Mouse (Mus musculus): ENCODE results near the gene Ramp2.

Ramp2 gene

DNA sequence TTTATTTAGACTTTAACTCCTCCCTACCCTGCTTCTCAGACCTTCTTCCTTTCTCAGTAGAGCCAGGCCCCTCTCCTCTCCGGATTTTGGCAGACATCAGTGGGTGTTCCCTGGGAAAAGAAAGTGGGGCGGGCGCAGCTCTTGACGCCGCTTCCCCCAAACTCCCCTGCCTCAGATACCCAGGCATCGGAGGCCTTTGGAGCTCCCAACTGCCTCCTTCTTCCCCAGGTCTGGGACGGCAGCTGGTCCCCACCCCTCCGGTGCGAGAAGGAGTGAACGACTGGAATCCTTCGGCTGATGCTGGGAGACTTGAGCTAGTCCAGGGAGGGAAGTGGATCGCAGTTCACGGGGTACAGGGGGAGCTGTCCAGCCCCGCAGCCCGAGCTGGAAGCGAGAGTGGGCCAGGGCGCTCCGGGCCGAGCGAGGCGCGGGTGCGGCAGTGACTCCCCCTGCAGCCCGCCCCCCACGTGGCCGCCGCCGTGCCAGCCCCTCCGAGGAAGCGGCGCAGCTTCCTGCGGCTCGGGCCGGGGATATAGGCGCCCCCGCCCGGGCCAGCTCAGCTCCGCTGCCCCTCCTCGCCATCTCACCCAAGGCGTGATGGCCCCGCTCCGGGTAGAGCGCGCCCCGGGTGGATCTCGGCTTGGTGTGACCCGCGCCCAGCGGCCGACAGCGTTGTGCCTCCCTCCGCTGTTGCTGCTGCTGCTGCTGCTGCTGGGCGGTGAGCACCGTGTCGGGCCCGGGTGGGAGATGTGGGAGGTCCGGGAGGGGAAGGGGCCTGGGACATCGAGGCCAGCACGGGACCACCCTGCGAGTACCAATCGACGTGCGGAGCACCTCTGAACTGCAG, at the start of gene Ramp2:
Ramp2 (plus strand) TSS at position 174 of the 847 bp plus-strand sequence.
- DNase-seq: peak; percentile 41 to 59

DNA sequence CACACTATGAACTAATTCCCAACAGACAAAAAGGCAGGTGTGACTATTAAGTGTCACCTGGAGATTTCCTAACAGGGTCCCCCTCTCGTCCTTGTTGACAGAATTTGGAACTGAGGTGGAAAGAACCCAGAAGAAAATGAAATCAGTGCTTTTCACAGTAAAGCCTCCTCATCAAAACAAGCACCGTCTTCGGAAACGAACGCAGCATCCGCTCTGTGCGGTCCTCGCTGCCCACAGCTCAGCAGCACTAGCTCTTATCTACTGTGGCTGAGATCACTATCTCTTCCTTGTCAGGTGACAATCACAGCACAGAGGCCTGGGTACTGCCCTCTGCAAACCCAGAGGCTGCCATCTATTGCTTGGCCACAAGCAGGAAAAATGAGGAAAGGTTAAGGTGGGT, 49.7 kb upstream of the Ramp2 start:
- no peak for DNase-seq

DNA sequence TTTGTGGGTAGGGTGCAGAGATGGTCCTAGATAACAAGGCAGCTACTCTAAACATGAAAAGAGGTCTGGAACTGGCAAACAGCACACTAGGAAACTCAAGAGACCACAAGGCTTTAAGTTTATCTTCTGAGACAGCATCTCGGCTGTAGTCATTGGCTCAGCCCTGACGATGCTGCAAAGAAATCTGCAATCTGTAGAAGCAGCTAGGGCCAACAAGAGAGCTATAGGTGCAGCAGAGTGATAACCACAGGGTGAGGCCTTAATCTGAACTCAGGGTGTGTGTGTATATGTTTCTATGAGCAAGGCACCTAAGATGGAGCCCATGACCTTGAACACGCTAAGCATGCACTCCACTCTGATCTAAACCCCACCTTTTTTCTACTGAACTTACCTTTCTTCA, 46.3 kb upstream of the Ramp2 start:
- no peak for DNase-seq

DNA sequence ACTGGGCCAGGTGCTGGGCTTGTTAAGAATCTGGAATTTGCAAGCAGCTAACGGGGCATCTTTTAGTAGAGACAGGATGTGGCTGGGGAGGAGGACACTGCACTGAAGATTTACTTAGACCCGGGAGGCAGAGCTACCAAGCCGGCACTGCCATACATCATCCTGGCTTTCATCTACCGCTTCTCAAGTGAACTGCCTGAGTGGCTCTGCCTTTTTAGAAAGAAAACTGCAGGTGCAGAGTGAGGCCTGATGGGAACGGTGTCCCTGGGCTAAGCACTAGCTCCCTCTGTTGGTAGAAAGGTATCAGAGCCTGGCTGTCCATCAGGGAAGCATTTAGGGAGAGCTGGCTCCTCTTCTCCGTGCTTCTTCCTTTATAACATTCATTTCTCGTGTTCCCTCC, 44.8 kb upstream of the Ramp2 start:
- peak; percentile 50 to 75 for DNase-seq

DNA sequence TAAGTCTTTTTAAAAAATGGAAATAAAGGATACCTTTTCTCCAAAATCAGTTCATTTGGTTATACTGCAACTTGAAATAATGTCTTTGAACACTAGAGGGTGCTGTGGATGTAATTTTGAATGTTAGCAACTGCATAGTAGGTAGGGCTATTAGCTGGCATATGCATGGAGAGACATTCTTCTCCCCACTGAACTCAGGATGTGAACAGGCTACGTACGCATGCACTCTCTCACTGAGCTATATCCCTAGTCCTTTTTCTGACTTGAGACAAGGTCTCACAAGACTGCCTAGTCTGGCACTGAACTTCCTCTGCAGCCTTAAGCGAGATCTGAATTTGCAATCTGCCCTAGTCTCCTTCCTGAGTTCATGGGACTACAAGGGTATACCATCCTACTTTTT, 33.9 kb upstream of the Ramp2 start:
- no peak for DNase-seq

DNA sequence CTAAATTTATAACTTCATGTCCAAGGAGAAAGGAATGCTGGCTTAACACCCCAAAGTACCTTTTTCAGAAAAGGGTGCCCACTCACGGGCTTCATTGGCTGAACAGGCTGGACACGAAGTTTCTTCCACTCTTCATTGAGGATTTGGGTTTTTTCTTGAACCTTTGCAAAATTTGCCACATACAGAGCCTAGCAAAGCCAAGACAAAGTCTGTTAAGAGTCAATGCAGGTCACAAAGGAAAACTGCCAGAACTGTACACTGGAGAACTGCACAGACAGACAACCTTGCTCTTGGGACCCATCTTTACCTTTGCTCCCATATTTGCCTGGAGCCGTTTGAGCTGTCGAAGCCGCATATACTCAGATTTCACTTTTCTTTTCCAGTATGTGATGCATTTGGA, 28.9 kb upstream of the Ramp2 start:
- DNase-seq: no peak

DNA sequence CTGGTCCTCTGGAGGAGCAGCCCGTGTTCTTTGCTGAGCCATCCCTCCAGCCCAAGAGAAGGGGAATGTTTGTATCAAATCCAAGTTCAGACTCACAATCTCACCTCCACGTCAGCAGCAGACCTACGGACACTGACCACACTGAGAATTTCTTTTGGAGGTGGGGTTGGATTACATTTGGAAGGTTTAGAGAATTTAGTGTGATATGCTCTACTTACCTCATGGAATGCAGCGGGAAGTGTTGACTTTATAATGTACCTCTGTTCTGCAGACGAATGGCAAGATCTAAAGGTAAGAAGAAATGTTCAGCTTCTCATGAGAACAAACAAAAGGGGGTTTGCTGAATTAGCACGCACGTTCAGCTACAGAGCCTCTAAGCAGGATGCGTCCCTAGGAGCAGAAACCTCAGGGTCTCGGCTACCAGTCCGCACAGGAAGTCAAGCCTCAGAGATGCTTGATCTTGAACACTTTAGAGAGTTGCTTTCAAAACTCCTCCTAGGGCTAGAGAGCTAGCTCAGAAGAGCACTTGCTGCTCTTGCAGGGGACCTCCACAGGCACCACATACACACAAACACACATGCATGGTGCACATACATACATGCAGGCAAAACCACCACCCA, 27.3 kb upstream of the Ramp2 start:
- DNase-seq: peak; percentile 29 to 59

DNA sequence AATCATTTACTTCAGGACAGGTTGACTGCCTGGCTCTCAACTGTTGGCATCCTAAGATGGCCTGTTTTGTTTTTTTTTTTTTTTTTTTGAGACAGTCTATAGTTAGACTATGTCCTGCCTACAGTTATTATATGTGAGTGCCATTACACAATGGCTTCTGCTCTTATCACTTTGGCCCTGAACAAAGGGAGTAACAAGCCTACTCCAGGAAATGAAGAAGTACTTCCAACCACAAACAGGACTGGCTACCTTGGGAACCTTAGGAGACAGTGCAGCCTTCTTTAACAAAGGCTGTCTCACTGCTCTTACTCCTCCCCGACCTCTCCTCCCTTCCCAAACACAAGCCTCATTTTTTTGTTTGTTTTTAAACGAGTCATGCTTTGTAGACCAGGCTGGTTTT, 25.0 kb upstream of the Ramp2 start:
- DNase-seq: no peak

DNA sequence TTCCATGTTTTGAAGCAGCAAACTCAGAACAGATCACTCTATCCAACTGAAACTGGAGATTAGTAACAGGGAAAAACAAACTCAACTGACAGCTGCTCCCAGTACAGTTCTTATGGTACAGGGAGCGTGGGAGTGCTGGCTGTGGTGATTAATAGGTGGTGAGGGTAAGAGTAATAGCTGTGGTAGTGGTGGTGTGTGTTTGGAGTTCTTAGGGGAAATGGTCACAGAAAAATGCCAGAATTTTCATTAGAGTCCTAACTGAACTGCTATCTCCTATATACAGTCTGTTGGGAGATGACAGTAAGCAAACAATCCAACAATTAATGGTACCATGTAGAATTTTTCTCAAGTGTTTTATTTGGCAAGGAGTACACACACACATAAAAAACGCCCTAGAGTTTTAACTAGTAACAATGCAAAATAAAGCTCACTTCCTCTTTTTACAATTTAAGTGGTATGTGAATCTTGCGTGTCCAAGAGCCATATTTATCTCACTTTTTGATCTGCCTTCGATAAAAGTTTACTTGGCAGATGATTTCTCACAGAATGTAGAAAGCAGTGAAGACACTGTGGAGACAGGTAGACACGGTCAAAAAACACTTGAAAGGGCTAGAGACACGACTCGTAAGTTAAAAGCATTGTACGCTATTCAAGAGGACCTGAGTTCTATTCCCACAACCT, 24.4 kb upstream of the Ramp2 start:
- no peak for DNase-seq

DNA sequence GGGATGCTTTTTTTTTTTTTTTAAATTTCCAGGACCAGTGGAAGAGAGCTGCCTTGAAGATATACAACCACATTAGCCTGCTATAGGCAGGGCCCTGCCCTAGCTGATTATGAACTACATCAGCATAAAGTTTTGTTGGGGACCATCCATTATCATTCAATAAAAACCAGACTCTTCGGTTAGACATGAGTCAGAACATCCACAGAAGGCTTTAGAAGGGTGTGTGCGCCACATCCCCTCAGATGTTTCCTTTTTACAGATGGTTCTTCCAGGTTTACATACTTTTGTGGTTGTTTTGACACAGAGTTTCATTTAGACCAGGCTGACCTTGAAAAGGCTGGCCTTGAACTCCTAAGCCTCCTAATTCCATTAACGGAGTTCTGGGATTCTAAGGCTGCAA, 21.5 kb upstream of the Ramp2 start:
- DNase-seq: no peak

DNA sequence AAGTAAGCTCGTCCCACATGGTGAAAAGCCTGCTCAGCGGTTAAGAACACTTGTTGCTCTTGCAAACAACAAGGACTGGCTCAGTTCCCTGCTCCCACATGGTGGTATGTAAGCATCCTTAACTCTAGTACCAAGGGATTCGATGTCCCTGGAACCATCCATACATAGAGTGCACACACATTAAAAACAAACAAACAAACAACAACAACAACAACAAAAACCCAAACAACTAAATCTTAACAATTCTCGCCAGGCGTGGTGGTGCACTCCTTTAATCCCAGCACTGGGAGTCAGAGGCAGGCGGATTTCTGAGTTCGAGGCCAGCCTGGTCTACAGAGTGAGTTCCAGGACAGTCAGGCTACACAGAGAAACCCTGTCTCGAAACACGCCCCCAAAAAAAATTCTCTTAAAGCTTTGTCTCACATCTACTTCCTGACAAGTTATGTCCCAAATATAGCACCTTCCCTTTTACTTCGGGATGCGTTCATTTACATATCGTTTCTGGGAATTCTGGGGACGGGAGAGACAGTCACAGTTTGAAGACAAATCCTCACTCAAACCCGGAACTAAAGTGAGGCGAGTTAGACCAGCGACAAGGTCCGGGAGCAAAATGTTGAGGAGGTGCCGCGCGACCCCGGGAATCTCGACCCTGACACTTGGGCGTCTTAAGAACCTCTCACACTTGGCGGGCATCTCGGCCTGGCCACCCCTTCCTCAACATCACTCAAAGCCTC, 20.3 kb upstream of the Ramp2 start:
- no peak for DNase-seq

DNA sequence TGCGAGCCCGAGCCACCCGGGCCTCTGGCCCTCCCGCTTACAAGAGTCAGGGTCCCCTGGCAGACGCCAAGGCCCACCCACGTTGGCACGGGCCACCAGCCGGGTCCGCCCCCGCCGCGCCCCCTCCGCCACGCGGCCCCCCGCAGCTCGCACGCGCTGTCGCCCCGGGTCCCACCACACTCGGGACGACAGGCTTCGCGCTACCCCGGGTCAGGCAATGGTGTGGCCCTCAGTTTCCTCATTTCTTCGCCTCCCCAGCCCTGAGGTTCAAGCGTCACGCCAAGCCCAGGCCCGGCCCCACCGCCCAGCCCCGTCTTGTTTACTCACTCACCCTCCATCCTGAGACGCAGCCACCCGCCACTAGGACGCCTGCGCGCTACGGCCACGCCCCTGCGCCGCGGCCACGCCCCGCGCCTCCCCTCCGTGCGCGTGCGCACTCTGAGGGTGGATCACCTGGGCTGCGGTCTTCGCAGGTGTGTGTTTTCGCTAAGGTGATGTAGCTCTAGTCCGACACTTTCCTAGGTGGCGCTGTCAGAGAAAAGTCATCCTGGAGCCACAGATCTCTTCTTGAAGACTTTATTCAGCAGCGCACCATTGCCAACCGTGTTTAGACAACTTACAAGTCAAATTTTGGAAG, 19.6 kb upstream of the Ramp2 start, which contains the start of gene Ezh1:
Ezh1 (minus strand) TSS at position 399 of the 637 bp plus-strand sequence.
- peak; percentile 92 to 94 for DNase-seq

DNA sequence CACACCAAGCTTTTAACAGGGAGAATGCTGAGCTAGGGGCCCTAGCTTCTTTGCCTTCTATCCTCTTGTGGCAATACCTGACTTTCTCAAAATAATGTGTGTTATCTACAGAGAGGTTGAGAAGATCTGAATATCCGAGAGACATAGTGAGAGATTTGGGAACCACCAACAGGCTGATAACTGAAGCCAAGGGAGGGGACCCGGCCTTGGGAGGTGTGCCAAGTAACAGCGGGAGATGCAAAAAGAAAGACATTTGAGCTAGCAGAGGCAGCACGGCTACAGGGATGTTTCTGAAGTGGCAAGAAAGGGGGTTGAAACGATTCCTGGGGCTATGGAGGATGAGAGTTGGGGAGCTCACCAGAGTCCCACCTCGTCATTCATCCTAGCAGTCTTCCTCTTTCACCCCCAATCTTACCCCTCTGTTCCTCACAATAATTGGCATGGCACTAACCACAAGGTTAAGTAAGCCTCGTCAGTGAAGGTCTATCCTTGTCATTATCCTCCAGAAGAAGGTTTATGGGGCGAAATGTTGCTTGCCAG, 16.4 kb upstream of the Ramp2 start:
- DNase-seq: no peak

DNA sequence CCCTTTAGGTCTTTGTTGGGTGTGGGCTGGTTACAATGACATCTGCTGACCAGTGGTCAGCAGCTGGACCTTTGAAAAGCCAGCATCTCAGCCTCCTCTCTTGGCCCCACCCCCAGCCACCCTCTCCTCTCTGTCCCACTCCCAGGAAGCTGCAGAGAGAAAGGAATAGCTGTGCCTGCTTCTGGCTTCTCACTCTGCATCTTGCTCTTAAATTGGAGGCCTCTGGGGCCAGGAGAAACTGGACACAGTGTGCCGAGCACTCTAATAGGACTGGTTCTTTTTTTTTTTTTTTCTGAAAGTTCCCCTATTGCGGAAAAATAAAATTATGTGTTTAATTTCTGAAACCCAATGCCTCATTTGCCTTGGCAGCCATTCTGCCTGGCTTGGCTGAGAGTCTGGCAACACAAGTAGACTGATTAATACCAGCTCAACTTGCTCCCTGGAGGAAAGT, 15.7 kb upstream of the Ramp2 start:
- DNase-seq: no peak

DNA sequence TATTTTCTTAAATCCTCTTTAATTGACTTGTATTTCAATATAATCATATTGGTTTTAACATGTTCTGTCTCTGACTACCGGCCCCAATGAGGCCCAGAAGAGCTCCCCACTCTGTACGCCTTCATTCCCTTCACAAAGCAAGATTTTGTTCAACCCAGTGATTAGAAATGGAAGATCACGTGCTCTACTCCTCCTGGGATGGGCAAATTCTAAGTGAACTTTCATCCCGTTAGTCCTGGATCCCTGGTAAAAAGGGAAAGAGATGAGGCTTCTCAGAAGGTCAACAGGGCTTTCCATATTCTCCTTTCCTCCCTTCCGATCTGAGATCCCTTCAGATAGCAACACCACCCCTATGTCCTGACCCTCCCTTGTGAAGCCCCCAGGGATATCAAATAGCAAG, 15.3 kb upstream of the Ramp2 start:
- DNase-seq: no peak

DNA sequence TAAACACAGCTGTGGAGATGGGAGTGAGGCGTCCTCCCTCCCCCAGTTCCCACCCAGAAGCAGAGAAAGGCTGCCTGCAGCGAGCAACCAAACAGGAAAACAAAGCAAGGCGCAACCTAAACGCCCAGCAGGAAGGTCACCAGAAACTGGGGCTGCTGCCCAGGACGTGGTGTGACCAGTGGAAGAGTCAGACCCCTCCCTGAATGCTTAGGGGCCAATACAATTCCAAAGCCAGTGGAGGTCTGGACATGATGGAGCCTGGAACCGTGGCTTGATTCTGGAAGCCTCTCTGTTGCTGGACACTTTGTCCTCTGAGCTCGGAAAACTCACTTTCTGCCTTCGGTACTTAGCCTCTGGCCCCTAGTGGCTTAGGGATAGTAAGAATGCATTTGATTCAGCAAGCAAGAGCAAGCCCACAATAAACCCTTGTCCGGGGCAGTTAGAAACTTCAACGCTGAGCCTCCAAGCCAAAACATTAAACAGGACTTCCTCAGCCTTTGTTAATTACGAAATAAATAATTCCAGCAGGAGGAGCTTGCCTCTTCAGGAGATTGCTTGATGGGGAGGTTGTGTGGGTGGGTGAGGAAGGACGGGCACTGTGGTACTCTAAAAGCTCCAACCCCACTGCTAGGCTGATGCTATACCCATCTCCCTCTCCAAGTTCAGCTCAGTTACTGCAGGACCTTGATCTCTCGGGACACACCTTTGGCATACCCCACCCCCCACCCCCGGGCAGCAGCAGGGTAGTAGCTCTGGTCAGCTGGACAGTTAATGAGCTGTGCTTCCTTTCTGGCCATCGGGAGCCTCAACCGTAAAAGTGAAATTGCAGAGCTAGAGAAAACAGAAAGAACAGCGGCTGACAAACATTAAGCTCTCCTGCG, 14.6 kb upstream of the Ramp2 start:
- DNase-seq: no peak

DNA sequence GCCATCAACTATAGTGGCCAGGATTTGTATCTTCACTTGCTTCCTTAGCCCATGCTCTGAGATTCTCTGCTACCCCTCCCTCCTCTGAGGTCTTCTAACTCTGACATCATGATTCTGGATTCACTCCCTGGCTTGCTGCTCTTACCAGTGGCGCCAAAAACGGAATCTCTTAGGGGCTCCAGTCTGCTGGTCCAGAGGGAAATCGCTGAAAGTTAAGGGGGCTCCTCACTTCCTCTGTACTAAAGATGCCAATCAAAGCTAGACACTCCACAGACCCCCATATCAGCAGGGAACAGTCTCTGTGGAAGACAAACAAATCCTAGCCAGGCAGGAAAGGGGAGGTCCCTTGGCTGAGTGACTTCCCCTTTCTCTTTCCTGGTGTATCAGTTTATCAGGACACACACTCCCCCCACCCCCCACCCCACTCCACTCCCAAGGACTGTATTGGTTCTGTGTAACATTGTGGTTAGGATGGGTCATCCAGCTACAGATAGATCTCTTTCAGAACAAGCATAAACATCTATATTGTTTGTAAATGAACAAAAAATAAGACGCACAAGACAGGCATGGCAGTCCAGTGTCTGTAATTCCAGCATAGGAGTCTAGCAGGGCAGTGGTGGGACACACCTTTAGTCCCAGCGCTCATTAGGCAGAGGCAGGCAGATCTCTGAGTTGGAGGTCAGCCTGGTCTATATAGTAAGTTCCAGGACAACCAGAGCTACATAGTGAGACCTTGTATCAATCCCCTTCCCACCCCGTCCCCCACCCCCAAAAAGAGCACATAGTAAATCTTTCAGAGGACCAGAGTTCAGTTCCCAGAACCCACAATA, 13.6 kb upstream of the Ramp2 start:
- DNase-seq: no peak

DNA sequence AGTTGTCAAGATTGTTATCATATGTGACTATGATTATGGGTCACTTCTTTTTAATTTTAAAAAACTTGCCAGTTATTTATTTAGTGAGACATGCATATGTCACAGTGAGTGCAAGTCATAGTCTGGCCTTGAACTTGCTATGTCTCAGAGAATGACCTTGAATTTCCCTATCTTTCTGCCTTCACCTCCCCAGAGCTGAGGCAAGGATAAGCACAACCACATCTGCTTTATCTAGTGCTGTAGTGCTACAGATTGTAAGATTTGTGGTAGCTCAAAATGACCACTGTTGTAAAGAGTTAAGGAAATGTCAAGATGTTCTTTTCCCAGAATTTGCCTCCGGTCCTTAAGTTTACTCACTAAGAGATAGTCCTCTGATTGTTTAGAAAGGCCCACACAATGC, 12.6 kb upstream of the Ramp2 start:
- DNase-seq: no peak

DNA sequence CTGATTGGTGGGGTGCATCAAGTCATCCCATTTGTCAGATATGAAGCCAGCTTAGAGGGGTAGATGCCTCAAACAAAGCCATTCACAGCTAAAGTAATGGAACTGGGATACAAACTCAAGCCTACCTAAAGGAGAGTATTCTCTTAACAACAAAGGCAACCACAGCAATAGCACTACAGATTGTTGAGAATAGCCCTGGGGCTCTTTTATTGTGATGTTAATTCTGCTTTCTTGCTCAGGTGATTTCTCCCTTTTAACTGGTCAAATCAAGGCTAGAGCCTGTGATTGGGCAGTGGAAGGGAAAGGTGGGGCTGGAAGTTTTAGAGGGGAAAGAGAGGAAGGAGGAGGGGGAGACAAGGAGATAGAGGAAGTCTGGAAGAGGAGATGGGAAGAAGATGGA, 11.7 kb upstream of the Ramp2 start:
- DNase-seq: no peak

DNA sequence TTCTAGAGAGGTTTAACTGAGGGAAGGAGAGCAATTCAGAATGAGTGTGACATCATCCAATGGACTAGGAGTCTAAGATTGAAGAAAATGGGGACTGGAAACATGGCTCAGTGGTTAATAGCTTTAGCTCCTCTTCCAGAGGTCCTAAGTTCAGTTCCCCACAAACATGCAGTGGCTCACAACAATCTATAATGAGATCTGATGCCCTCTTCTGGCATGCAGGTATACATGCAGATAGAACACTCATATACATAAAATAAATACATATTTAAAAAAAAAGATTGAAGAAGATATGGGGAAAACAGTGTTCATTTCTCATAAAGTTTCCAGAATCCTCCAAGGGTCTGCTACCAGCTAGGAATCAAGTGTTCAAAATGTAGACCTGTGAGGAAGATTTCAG, 10.4 kb upstream of the Ramp2 start:
- no peak for DNase-seq
